ENCODE assay signal across 9 mouse cellular contexts in the genomic region with DNA sequence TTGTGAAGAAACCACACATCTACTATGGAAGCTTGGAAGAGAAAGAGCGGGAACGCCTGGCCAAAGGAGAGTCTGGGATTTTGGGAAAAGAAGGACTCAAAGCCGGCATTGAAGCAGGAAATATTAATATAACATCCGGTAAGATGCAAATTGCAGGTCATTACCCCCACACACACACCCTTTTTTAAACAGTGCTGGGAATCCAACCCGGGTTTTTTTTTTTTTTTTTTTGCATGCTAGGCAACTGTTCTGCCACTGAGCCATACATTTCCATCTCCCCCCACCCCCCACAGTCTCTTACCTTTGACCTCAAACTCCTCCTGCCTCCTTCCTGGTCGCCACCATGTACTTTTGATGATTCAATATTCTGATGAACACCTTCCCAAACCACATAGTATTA. TPM values are rescaled to one million over a fixed set of nuclear protein-coding genes. Genes with fewer than 3 reads are reported as not detected.
DNase-seq lines count a peak whose midpoint lies in the region; ATAC-seq and TF ChIP-seq lines count a peak whose summit lies in the region.
"Had no signal": no experiment of that assay in that cellular context is flagged by ENCODE, and none has a peak within 500 bp of the region (broad histone marks: within the 10 kb centered on the region; RNA-seq: fewer than 3 reads in every experiment).

No protein-coding gene starts in this region.

- no peak for ATAC-seq in liver, embryonic 12.5 days
- ATAC-seq in frontal cortex, adult (ENCODE audit: low TSS enrichment): no peak

- H3K36me3 ChIP-seq in testis, adult 2 months (ENCODE audit: control insufficient read depth, insufficient read depth, low read length): peaks cover 1% of the 10 kb centered on the region
- H3K36me3 ChIP-seq in liver, embryonic 12.5 days: peaks cover 56% of the 10 kb centered on the region

- no peak overlapping the region for H3K27ac ChIP-seq in cerebellum, adult 2 months (ENCODE audit: insufficient read depth, low read length)
- no peak overlapping the region for H3K27ac ChIP-seq in testis, adult 2 months (ENCODE audit: control insufficient read depth, insufficient read depth, low read depth, low read length)
- H3K27ac ChIP-seq in liver, embryonic 12.5 days: peak overlapping the region; percentile 91

- TF ChIP-seq CTCF in cerebellum, adult 2 months (IDR thresholded peaks at IDR 0.05; ENCODE audit: borderline replicate concordance, insufficient read depth, low read depth, low read length): no peak
- TF ChIP-seq CTCF in testis, adult 2 months (IDR thresholded peaks at IDR 0.05; ENCODE audit: control insufficient read depth, insufficient read depth, insufficient replicate concordance, low read depth, low read length): no peak

- peaks cover 4% of the 10 kb centered on the region; the same call in 1 of the 2 replicates for H3K4me1 ChIP-seq in cerebellum, adult 2 months (ENCODE audit: control insufficient read depth, insufficient read depth, low read length)
- H3K4me1 ChIP-seq in testis, adult 2 months (ENCODE audit: control insufficient read depth, insufficient read depth, low read length): no peaks in the 10 kb centered on the region
- peaks cover 39% of the 10 kb centered on the region for H3K4me1 ChIP-seq in liver, embryonic 12.5 days

- DNase-seq in cerebellum, adult 2 months: no peak
- no peak for DNase-seq in cerebellum, postnatal 36 days
- no peak for DNase-seq in testis, postnatal 14 days (ENCODE audit: low spot score)
- DNase-seq in right cerebral cortex, adult 2 months (ENCODE audit: low spot score in 2 of 2): no peak
- no peak for DNase-seq in adrenal gland, postnatal 14 days

- WGBS in cerebellum, adult 2 months: 19% methylated on average over 6 of the region's 6 CpGs
- 25% methylated on average over 6 of the region's 6 CpGs for WGBS in liver, embryonic 12.5 days (ENCODE audit: insufficient replicate concordance)

- peak overlapping the region; percentile 92 for H3K9ac ChIP-seq in liver, embryonic 12.5 days

- H3K9me3 ChIP-seq in liver, embryonic 12.5 days (replicated peaks): no peaks in the 10 kb centered on the region

- no peak for TF ChIP-seq POLR2A in cerebellum, adult 2 months (IDR thresholded peaks at IDR 0.05; ENCODE audit: borderline replicate concordance, insufficient read depth, low read length)
- TF ChIP-seq POLR2A in testis, adult 2 months (IDR thresholded peaks at IDR 0.05; ENCODE audit: control insufficient read depth, low read depth, low read length): no peak

- H3K4me3 ChIP-seq in cerebellum, adult 2 months (replicated peaks; ENCODE audit: insufficient read depth, low read depth, low read length): peak overlapping the region; percentile 78
- H3K4me3 ChIP-seq in testis, adult 2 months (ENCODE audit: control insufficient read depth, low read depth, low read length): peak overlapping the region; percentile 89
- peak overlapping the region; percentile 94 for H3K4me3 ChIP-seq in liver, embryonic 12.5 days

- H3K27me3 ChIP-seq in cerebellum, adult 2 months (ENCODE audit: control insufficient read depth, insufficient read depth, low read length): no peaks in the 10 kb centered on the region
- no peaks in the 10 kb centered on the region for H3K27me3 ChIP-seq in testis, adult 2 months (ENCODE audit: control insufficient read depth, insufficient read depth, low read length)
- H3K27me3 ChIP-seq in liver, embryonic 12.5 days (replicated peaks): no peaks in the 10 kb centered on the region

- H3K4me2 ChIP-seq in liver, embryonic 12.5 days: peak overlapping the region; percentile 85

RNA-seq across cellular contexts. Expression of gene Prpf4, which starts 1.0 kb away (rescaled TPM):
- 20.4 and 21.2 TPM in 2 replicates for polyA plus RNA-seq in cerebellum, adult 2 months (2012; rRNA removed)
- 9.2 and 9.6 TPM in 2 replicates for polyA plus RNA-seq in testis, adult 2 months (2012; rRNA removed)
- polyA plus RNA-seq in liver, embryonic 12.5 days (2016; fragmentation: Nextera tagmentation; extraction: Ambion mirVana): 18.5 and 18.8 TPM in 2 replicates
- total RNA-seq in adrenal gland, postnatal 14 days (2021): 21.4 and 26.3 TPM in 2 replicates

RNA-seq across cellular contexts. Expression of gene Cdc26, which starts 1.2 kb away (rescaled TPM):
- 55.0 and 65.8 TPM in 2 replicates for polyA plus RNA-seq in cerebellum, adult 2 months (2012; rRNA removed)
- polyA plus RNA-seq in testis, adult 2 months (2012; rRNA removed): 16.0 and 19.2 TPM in 2 replicates
- 94.4 and 95.5 TPM in 2 replicates for polyA plus RNA-seq in liver, embryonic 12.5 days (2016; fragmentation: Nextera tagmentation; extraction: Ambion mirVana)
- total RNA-seq in adrenal gland, postnatal 14 days (2021): 67.1 and 70.0 TPM in 2 replicates

RNA-seq across cellular contexts. Expression of gene Rnf183, which starts 25.4 kb away (rescaled TPM):
- 0.07 TPM in 1 of 2 replicates, not detected in the other for polyA plus RNA-seq in cerebellum, adult 2 months (2012; rRNA removed)
- polyA plus RNA-seq in testis, adult 2 months (2012; rRNA removed): 4.2 and 4.3 TPM in 2 replicates
- polyA plus RNA-seq in liver, embryonic 12.5 days (2016; fragmentation: Nextera tagmentation; extraction: Ambion mirVana): not detected in 2 replicates
- not detected in 2 replicates for total RNA-seq in adrenal gland, postnatal 14 days (2021)
- total RNA-seq: gastrocnemius, adult 18-20 months had no signal

RNA-seq across cellular contexts. Expression of gene Slc31a1, which starts 49.1 kb away (rescaled TPM):
- 20.8 and 24.1 TPM in 2 replicates for polyA plus RNA-seq in cerebellum, adult 2 months (2012; rRNA removed)
- polyA plus RNA-seq in testis, adult 2 months (2012; rRNA removed): 14.4 and 18.1 TPM in 2 replicates
- 45.8 and 45.9 TPM in 2 replicates for polyA plus RNA-seq in liver, embryonic 12.5 days (2016; fragmentation: Nextera tagmentation; extraction: Ambion mirVana)
- total RNA-seq in adrenal gland, postnatal 14 days (2021): 57.8 and 58.8 TPM in 2 replicates

RNA-seq across cellular contexts. Expression of gene Fkbp15, which starts 49.3 kb away (rescaled TPM):
- polyA plus RNA-seq in cerebellum, adult 2 months (2012; rRNA removed): 26.4 and 28.5 TPM in 2 replicates
- polyA plus RNA-seq in testis, adult 2 months (2012; rRNA removed): 6.1 and 6.5 TPM in 2 replicates
- 18.6 and 21.1 TPM in 2 replicates for polyA plus RNA-seq in liver, embryonic 12.5 days (2016; fragmentation: Nextera tagmentation; extraction: Ambion mirVana)
- total RNA-seq in adrenal gland, postnatal 14 days (2021): 33.5 and 35.6 TPM in 2 replicates
